Mouse (Mus musculus): ENCODE measurements around the gene Ttc28. TPM values are rescaled to one million over a fixed set of nuclear protein-coding genes. Genes with fewer than 3 reads are reported as not detected.
A peak's percentile ranks its signal among the peaks of the same experiment; 100 is the strongest.

Gene Ttc28
- polyA plus RNA-seq, 1 experiment from 2014 or later = 21.3 TPM

GRCm38 (mm10) chr5:111080601-111081000 is 201.0 kb downstream of the Ttc28 start:
- H3K27ac ChIP-seq = no peak overlapping the region
- H3K4me1 ChIP-seq (replicated peaks) = peaks cover 4% of the 10 kb centered on the region
- no peaks in the 10 kb centered on the region for H3K36me3 ChIP-seq
- WGBS = 89% methylated on average over 5 of the region's 5 CpGs
- no peak for ATAC-seq
- no peak overlapping the region for H3K4me3 ChIP-seq (replicated peaks)
- H3K27me3 ChIP-seq = no peaks in the 10 kb centered on the region
- H3K4me2 ChIP-seq (replicated peaks) = no peak overlapping the region
- no peaks in the 10 kb centered on the region for H3K9me3 ChIP-seq
- H3K9ac ChIP-seq (replicated peaks) = no peak overlapping the region

DNA sequence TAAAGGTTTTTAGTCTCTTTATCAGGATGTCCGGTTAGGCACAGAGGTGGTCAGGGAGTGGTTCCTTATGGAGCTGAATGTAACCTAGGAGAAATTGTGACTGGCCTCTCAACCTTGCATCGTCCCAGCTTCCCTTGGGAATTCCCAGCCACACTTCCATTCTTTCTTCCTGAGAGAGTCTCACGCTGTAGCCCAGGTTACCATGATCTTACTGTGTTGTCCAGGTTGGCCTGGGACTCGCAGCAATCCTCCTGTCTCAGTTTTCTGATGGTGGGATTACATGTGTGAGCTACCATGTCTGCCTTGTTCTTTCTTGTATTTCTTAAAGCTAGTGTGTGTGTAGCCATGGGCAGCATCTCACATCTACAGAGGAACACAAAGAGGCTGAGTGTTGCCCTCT is 206.2 kb downstream of the Ttc28 start:
- H3K27ac ChIP-seq = no peak overlapping the region
- no peak for ATAC-seq
- no peak overlapping the region for H3K4me2 ChIP-seq (replicated peaks)
- H3K4me3 ChIP-seq (replicated peaks) = no peak overlapping the region
- no peaks in the 10 kb centered on the region for H3K9me3 ChIP-seq
- WGBS = 92% methylated on average over 4 of the region's 4 CpGs
- H3K4me1 ChIP-seq (replicated peaks) = no peaks in the 10 kb centered on the region
- no peak overlapping the region for H3K9ac ChIP-seq (replicated peaks)
- H3K27me3 ChIP-seq = no peaks in the 10 kb centered on the region
- H3K36me3 ChIP-seq = peaks cover 10% of the 10 kb centered on the region; the same call in 1 of the 2 replicates

DNA sequence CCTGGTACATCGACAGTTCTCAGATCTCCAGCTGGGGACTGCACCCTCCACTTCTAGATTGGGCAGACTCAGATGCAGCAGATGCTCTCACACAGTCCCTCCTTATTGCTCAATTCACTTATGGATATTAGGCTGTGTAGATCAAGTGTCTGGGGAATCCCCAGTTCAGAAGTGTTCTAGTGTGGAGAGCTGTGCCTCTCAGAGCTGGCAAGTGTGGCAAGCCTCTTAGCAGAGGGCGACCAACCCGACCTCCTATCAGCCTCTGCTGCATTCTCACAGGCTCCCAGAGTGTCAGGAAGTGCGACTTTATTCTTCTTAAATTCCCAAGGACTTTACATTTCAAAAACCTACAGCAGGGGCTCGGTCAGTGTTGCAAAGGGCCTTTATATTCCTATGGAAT is 217.1 kb downstream of the Ttc28 start:
- ATAC-seq = peak; percentile 76
- H3K9ac ChIP-seq (replicated peaks) = peak overlapping the region; percentile 24; the same call in 1 of the 2 replicates
- H3K4me2 ChIP-seq (replicated peaks) = no peak overlapping the region
- H3K9me3 ChIP-seq = no peaks in the 10 kb centered on the region
- peak overlapping the region; percentile 30; the same call in 1 of the 2 replicates for H3K27ac ChIP-seq
- H3K27me3 ChIP-seq = no peaks in the 10 kb centered on the region; the same call in 1 of the 2 replicates
- peaks cover 15% of the 10 kb centered on the region for H3K36me3 ChIP-seq
- 13% methylated on average over 5 of the region's 5 CpGs for WGBS
- no peak overlapping the region for H3K4me3 ChIP-seq (replicated peaks)
- H3K4me1 ChIP-seq (replicated peaks) = peaks cover 49% of the 10 kb centered on the region

DNA sequence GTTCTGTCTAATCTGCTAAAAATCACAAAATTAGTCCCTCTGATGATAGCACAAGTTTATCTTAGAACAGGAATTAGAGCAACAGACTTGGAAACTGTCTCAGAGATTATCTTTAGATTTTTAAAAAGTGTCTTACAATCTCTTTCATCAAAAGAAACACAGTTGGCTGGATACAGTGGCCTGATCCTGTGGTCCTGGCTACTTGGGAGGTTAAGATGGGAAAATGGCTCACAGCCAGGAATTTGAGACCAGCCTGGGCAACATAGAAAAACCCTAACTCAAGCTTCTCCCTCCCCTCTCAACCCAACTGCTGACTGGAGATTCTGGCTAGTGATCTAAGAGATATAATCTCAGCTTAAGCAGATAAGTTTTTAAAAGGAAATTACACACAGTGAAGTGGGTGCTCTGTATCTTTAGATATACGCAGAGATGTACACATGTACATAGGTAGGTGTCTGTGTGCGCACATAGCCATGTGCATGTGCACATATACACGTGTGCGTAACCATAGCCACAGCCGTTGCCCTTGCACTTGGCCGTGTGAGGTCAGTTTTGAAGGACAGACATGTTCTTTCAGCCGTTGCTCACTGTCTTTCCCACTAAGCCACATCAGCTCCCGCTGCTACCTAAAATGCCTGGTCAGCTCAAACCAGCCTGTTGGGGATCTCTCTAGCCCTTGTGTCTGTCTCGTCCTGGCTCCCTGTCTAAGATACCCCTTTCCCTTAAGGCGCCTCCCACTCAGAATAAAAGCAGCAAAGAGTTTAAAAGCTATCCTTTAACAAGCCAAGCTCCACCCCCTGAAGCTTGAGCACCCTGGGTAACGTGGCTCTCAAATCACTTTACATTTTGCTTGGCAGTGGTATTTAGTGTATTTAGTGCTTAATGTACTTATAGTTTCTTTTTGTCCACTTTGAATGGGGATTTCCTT is 217.9 kb downstream of the Ttc28 start:
- ATAC-seq = peak; percentile 61
- peak overlapping the region; percentile 5; the same call in 1 of the 2 replicates for H3K9ac ChIP-seq (replicated peaks)

DNA sequence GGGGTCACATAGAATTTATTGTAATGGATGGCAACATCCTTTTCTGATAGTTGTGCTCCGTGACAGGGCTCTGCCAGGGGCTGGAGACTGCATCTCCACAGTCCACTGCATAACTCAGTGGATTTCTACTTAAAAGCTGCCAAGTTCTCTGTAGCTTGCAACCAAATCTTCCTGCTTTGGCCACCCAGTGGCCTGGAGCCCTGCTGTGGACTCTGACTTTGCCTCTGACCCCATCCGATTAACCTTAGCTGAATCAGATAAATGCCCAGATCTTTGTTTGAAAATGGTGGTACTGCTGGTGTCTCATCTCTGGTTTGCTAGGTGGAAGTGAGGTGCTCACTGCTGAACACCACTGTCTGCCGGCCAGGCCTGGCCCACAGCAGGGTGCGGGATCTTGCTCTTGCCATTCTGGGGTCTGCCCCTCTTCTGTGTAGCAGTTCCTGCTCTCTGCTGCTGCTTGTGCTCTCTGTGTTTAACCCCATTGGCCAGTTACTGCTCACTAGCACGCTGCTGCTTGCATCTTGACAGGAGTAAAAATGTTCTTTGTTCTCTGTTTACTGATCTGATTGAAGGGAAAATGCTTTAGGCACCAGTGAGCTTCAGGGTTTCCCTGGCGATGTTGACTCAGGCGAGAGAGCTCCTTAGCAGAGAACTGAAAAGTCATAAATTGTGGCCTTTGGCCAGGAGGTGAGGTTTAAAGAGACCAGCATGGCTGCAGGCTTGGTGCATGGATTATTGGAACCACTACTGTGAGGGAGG is 219.1 kb downstream of the Ttc28 start:
- peak; percentile 49; the same call in 1 of the 2 replicates for ATAC-seq
- peaks cover 49% of the 10 kb centered on the region for H3K4me1 ChIP-seq (replicated peaks)
- peak overlapping the region; percentile 45 for H3K27ac ChIP-seq
- no peak overlapping the region for H3K4me2 ChIP-seq (replicated peaks)
- no peak overlapping the region for H3K4me3 ChIP-seq (replicated peaks)
- H3K9me3 ChIP-seq = no peaks in the 10 kb centered on the region
- no peaks in the 10 kb centered on the region; the same call in 1 of the 2 replicates for H3K27me3 ChIP-seq
- 0 out of 2 replicates have a peak overlapping the region, but pooled peaks have one; percentile 21 for H3K9ac ChIP-seq (replicated peaks)
- H3K36me3 ChIP-seq = peaks cover 30% of the 10 kb centered on the region
- 21% methylated on average over 7 of the region's 7 CpGs for WGBS

More for the DNA sequence above, 217.9 kb downstream of the Ttc28 start:
- WGBS = 50% methylated on average over 11 of the region's 11 CpGs
- Histone ChIP-seq H3K4me3 (replicated peaks) (no peak overlapping the region), H3K36me3 (peaks cover 22% of the 10 kb centered on the region), H3K9me3 (no peaks in the 10 kb centered on the region), H3K27me3 (no peaks in the 10 kb centered on the region; the same call in 1 of the 2 replicates), H3K4me2 (replicated peaks) (no peak overlapping the region), H3K4me1 (replicated peaks) (peaks cover 49% of the 10 kb centered on the region), H3K27ac (peak overlapping the region; percentile 45; the same call in 1 of the 2 replicates)

DNA sequence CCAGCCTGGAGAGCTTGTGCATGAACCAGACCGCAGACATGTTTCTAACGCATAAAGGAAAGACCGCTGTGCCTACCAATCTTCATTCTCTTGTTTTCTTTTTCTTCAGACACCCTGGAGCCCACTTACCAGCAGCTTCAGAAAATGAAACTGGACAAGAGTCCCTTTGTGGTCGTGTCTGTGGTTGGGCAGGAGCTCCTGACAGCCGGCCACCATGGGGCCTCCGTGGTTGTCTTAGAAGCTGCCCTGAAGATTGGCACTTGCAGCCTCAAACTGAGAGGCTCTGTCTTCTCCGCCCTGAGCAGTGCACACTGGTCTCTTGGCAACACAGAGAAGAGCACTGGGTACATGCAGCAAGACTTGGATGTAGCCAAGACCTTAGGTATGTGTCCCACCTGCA is 221.0 kb downstream of the Ttc28 start:
- Histone ChIP-seq H3K4me1 (replicated peaks) (peaks cover 49% of the 10 kb centered on the region), H3K9me3 (no peaks in the 10 kb centered on the region), H3K27me3 (no peaks in the 10 kb centered on the region; the same call in 1 of the 2 replicates), H3K4me3 (replicated peaks) (no peak overlapping the region), H3K4me2 (replicated peaks) (no peak overlapping the region), H3K27ac (no peak overlapping the region), H3K36me3 (peaks cover 31% of the 10 kb centered on the region), H3K9ac (replicated peaks) (no peak overlapping the region)
- WGBS = 92% methylated on average over 7 of the region's 7 CpGs
- ATAC-seq = no peak

- H3K27me3 ChIP-seq = no peaks in the 10 kb centered on the region; the same call in 1 of the 2 replicates
- no peaks in the 10 kb centered on the region for H3K9me3 ChIP-seq
- peaks cover 42% of the 10 kb centered on the region for H3K4me1 ChIP-seq (replicated peaks)
- no peak overlapping the region for H3K4me3 ChIP-seq (replicated peaks)
- no peak overlapping the region for H3K27ac ChIP-seq
- H3K36me3 ChIP-seq = peaks cover 31% of the 10 kb centered on the region
- ATAC-seq = no peak
- H3K9ac ChIP-seq (replicated peaks) = no peak overlapping the region
- H3K4me2 ChIP-seq (replicated peaks) = no peak overlapping the region
- 87% methylated on average over 6 of the region's 6 CpGs for WGBS
Measured at GRCm38 (mm10) chr5:111101383-111101932, 221.9 kb downstream of the Ttc28 start.

DNA sequence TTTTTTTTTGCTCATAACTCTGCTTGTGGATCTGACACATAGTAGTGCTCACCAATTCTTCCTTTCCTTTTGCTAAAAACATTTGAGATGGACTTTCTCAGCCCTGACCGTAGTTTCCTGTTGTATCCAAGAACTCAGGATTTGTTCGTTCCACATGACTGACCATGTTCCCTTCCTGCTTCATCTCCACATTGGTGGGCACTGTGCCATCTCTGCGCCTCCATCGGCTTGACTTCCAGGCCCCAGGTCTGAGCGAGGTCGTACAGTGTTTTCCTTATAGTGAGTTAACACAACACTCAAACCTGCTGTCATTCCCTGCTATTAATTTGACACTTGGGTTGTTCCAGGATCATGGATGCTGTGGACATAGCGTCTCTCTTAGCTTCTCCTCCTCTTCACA is 225.2 kb downstream of the Ttc28 start:
- peaks cover 31% of the 10 kb centered on the region for H3K36me3 ChIP-seq
- no peak overlapping the region for H3K27ac ChIP-seq
- no peaks in the 10 kb centered on the region; the same call in 1 of the 2 replicates for H3K27me3 ChIP-seq
- no peak overlapping the region for H3K9ac ChIP-seq (replicated peaks)
- H3K4me1 ChIP-seq (replicated peaks) = peaks cover 11% of the 10 kb centered on the region; the same call in 1 of the 2 replicates
- no peaks in the 10 kb centered on the region for H3K9me3 ChIP-seq
- H3K4me3 ChIP-seq (replicated peaks) = no peak overlapping the region
- H3K4me2 ChIP-seq (replicated peaks) = no peak overlapping the region
- ATAC-seq = no peak
- 85% methylated on average over 7 of the region's 7 CpGs for WGBS

- Histone ChIP-seq H3K9ac (replicated peaks) (no peak overlapping the region), H3K9me3 (no peaks in the 10 kb centered on the region), H3K27me3 (no peaks in the 10 kb centered on the region), H3K4me3 (replicated peaks) (no peak overlapping the region), H3K4me2 (replicated peaks) (no peak overlapping the region), H3K4me1 (replicated peaks) (peaks cover 26% of the 10 kb centered on the region), H3K36me3 (no peaks in the 10 kb centered on the region; the same call in 1 of the 2 replicates), H3K27ac (no peak overlapping the region)
- 31% methylated on average over 6 of the region's 6 CpGs for WGBS
- no peak for ATAC-seq
Measured at GRCm38 (mm10) chr5:111111378-111111777, 231.8 kb downstream of the Ttc28 start.

- ATAC-seq = no peak
- 80% methylated on average over 7 of the region's 7 CpGs for WGBS
- H3K9me3 ChIP-seq = no peaks in the 10 kb centered on the region
- no peak overlapping the region for H3K27ac ChIP-seq
- no peak overlapping the region for H3K4me2 ChIP-seq (replicated peaks)
- H3K9ac ChIP-seq (replicated peaks) = no peak overlapping the region
- no peak overlapping the region for H3K4me3 ChIP-seq (replicated peaks)
- H3K36me3 ChIP-seq = no peaks in the 10 kb centered on the region; the same call in 1 of the 2 replicates
- no peaks in the 10 kb centered on the region for H3K27me3 ChIP-seq
- H3K4me1 ChIP-seq (replicated peaks) = peaks cover 26% of the 10 kb centered on the region
Measured at GRCm38 (mm10) chr5:111113183-111113582, 233.6 kb downstream of the Ttc28 start.

DNA sequence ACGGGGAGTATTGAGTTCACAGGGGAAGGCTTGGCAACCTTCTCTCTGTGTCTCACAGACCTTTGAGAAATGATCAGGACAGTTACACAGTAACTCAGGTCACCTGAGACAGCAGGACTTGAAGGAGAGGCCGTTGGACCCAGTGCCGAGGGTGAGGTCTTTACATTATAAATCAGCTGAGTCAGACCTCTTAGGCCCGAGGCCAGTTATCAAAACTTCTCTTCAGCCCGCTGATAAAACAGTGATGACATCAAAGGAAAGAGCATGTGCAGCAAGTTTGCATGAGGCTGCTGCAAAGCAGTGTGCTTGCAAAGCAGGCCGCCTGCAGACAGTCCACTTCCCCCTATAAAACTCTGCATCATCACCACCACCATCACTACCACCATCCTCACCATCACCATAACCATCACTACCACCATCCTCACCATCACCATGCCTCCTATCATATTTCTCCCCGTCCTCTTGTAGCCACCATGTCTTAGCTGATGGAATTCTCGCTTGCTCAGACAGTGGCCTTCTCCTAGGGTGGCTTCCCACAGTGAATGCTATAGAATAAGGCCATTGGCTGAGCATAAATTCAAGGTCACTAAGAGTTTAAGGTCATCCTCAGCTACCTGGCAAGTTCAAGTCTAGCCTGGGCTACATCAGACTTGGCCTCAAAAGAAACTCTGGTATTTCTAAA is 234.2 kb downstream of the Ttc28 start:
- no peak for ATAC-seq
- Histone ChIP-seq H3K9ac (replicated peaks) (no peak overlapping the region), H3K27ac (no peak overlapping the region), H3K27me3 (no peaks in the 10 kb centered on the region), H3K4me3 (replicated peaks) (no peak overlapping the region), H3K9me3 (no peaks in the 10 kb centered on the region), H3K4me2 (replicated peaks) (no peak overlapping the region), H3K36me3 (no peaks in the 10 kb centered on the region; the same call in 1 of the 2 replicates), H3K4me1 (replicated peaks) (peaks cover 26% of the 10 kb centered on the region)
- WGBS = 87% methylated on average over 8 of the region's 8 CpGs
